Mouse (Mus musculus) monocyte, adult 2 months (primary cell): ENCODE data around the gene Ccdc63.

Experiments used
- DNase-seq, 2 experiments: peaks; one replicate each; pipeline ENCODE4 v3.0.0; 2022; ENCODE audit warnings: low spot score in 2 of 2, low read depth in 1 of 2

Ccdc63 gene

DNA sequence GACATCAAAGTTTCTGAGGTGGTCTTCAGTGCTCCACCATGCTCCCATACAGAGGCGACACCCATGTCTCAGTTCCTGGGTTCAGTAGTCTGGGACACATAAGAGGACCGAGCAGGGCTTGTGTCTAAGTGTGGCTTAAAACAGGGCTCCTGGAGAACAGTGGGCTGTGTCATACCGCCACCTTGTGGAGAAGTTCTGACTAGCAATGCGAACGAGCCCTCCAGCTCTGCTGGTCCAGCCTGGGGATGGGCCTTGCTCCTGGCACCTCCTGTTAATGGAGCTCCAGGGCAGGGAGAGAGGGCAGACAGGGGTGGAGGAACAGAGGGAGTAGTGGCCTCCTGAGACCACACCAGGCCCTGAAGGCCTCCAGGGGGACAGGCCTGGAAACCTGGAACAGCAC is 51.7 kb downstream of the Ccdc63 start:
- DNase-seq: peak; percentile 45 to 70

DNA sequence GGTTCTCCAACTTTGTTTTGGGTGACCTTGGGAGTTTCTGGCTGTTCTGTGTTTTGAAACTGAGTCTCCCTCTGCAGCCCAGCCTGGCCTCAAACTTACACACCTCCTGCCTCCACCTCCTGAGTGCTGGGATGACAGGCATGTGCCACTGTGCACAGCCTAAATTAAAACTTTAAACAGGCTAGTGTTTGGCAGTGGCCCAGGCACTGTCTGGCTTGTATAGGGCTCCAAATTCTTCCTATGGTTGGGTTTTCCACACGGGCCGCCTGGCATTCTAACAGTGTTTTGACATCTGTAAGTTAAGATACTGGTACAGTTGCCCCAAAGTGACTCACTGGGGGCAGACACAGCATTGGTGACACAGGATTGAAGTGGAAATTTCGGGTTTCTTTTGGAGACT is 54.5 kb downstream of the Ccdc63 start:
- DNase-seq: no peak

DNA sequence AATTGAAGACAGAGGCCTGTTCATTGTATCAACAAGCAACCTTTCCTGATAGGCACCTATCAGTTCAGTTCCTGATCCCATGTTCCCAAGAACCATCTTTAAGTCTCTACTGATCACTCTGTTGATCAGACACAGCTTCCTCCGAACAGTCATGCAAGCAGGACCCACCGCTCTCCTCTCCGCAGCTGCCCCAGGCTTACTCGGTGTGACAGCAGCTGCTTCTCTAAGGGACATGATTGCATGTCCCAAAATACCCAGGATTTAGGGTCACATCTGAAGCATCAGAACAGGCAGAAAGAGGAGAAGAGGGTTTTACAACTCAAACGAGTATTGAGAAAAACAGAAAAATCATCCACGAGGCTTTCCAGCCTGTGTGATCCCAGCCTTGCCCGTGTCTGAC is 55.3 kb downstream of the Ccdc63 start:
- DNase-seq: no peak

DNA sequence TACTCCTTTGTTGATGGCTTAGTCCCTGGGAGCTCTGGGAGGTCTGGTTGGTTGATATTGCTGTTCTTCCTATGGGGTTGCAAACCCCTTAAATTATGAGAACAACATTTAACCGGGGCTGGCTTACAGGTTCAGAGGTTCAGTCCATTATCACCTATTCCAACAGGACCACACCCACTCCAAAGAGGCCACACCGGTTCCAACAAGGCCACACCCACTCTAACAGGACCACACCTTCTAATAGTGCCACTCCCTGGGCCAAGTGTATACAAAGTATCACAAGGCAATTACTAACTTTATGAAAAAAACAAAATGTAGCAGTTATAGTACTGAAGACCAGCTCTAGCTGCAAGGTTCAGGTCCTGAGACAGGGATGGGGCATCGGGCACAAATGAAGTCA is 56.2 kb downstream of the Ccdc63 start:
- no peak for DNase-seq

DNA sequence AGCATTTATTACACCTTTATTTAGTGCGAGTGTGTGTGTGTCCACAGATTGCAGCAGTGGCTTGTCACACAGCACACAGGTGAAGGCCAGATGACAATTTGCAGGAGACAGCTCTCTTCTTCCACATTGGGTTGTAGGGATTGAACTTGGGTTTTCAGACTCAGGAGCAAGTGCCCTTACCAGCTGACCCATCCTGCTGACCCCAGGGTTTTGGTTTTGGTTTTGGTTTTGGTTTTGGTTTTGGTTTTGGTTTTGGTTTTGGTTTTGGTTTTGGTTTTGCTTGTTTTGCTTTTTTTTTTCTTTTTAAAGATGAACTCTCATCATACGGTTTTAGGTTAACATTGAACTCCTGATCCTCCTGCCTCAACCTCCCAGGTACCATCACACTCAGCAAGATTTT is 57.3 kb downstream of the Ccdc63 start:
- DNase-seq: no peak

DNA sequence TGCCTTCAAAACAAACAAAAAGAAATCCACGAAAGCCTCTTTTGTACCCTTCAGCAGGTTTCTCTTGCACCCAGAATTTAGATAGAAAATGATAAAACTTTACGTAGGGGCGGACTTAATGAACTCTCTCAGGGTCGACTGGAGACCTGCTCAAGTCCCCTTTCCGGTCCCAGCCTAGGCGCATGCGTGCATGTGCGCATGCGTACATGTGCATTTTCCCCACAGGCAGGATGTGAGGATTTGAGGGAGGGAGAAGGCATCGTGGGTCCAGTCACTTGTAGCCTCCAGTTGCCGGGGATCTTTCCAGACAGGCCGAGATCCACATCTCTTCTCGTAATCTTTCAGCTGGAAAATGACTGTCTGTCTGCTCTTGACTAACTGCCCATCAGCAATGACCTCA is 59.2 kb downstream of the Ccdc63 start:
- DNase-seq: no peak

DNA sequence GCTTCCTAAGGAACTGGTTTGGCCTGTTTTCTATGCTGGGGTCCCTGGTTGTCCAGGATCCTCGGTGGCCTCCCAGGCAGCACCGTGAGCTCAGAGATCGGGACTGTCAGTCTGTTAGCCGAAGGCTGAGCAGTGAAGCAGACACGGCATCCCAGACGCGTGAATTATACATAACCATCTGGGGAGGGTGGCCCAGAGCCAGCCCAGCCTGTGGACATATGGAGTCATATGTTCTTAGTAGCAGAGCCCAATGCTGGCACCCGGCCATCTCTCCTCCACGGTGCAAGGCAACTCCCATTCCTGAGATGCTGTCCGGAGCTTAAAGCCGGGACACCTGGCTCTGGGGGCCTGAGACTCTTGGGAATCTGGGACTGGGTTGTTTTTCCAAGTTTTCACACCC is 59.7 kb downstream of the Ccdc63 start:
- DNase-seq: no peak

DNA sequence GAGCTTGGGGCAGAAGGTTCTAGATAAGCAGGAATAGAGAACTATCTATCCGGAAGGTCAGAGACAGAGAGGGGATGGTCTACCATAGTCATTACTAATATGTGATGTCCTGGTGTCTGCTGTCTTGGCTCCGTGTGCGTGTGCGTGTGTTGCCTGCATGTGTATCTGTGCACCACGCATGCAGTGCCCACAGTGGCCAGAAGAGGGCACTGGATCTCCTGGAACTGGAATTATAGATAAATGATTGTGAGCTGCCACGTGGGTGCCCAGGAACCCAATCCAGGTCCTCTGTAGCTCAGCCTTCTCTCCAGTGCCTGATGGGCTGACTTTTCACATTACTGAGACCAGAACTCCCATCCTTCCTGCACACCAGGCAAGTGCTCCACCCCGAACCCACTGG is 60.8 kb downstream of the Ccdc63 start:
- no peak for DNase-seq

DNA sequence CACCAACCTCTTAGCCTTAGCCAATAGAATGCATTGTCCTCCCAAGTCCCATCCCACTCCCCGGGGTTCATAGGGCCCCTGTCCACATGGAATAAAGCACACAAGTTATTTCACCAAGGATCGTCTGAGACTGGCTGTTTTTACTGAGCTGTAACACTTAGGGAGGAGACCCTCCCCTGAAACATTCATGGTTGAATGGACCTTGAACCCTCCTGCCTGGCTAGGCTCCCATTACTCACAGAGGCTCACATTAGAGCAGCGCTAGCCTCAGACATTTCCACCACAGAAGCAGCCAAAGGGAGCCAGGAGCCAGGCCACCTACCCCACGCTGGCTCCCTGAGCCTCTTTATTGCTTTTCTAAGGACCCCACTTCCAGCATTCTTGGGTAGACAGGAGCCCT is 63.4 kb downstream of the Ccdc63 start:
- no peak for DNase-seq

DNA sequence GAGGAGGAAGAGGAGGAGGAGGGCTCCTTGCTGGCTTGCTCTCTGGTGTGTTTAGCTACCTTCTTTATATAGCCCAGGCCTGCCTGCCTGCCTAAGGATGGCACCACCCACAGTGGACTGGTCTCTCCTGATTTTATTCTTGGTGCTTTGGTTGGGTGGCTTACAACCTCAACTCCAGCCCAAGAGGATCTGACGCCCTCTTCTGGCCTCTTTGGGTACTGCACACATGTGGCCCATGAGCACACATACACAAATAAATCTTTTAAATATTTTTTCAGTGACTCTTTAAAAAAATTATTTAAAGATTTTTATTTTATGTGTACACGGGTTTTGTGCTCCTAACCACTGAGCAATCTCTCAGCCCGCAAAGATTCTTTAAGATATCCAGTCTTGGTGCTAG is 64.9 kb downstream of the Ccdc63 start:
- no peak for DNase-seq

DNA sequence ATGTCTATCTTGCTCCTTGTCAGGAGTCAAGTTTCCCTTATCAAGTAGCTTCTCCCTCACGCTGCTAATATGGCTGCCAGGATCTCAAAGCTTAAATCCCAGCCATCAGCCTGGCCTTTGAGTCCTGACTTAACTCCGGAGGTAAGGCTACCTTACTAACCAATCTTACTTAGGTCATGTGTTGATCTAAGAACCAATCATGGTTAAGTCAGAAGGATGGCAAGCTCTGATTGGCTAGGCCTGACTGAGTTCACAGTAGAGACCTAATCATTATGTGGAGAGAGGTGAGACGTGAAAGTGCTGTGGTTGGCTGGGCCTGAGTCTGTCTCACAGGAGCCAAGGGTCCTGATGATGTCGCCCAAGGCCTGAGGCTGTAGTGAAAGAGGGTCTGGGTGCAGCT is 68.6 kb downstream of the Ccdc63 start:
- DNase-seq: no peak

DNA sequence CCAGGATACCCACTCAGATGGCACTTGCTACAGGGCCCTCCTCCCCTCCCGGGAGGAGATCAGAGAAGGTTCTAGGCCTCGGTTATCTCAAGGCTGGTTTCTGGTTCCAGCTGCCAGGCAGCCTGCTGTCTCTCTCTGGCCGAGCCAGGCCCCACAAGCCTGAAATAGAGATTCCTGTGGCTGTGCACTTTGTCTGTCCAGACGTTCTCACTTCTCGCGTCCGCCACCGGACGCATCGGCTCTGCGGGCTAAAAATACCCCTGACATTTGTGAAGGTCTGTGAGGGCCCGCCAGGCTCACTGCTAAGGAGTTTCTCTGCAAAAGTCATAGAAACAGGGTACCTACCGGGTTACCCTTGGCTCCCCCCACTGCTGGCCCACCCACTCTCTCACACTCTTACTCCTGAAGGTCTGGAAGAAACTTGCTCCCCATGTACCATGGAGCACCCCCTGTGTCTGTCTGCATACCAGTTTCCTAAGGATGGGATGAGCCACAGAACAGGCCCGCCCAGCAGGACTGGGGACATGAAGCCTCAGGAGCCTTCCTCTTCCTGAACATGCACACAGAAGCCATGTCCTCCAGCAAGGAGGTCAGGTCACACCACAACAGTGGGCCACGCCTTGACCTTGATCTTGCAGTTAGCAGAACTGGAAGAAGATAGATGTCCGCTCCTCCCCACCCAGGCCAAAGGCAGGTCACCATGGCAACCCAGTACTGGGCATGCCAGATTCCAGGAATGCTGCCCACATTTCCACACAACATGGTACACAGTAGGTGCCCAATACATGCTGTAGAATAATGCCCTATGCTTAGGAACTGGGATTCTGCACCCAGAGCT is 69.4 kb downstream of the Ccdc63 start:
- no peak for DNase-seq

DNA sequence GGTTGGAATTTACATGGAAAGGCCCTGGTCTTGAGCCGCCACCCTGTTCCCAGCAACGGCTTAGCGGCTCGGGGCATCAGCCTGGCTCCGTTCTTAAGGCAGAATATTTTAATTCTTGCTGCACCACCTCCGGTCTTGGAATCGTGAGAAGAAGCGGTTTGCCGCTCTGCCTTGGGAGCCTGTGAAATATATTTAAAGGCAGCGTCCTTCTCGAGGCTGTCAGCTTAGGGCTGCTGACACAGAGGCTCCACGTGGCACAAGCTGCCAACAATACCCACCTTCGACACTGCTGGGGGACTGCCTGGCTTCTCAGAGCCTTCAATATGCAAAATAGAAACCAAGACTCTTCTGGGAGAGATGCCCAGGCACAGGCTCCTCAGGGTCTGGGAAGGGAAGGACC is 72.1 kb downstream of the Ccdc63 start:
- DNase-seq: no peak

DNA sequence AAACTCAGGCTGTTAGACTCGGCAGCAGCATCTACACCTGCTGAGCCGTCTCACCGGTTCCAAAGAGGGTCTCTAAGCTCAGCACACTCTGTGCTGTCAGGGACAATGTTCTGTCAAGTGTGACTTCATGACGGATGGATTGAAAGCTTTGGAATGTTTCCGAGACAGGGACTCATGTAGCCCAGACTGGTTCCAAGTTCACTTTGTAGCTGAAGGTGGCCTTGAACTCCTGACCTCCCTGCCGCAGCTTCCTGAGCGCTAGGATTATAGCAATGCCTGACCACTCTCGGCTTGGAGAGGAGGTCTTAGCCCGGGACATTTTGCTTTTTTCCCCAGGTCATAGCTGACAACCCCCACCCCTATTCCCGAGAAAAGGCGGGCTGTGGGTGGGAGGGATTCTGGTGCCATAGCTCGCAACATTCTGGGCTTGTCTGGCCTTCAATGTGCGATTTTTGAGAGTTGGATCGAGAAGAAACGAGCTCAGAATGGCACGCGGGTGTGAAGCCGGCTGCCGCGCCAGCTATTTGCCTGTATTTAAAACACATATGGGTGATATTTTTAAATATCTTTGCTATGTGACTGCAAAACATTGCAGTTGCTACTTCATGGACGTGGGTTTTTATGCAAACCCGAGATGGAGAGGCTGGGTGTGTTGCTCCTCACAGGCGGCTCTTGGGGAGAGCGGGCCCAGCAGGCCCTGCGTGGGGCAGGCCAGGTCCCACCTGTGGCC is 77.3 kb downstream of the Ccdc63 start:
- DNase-seq: no peak

DNA sequence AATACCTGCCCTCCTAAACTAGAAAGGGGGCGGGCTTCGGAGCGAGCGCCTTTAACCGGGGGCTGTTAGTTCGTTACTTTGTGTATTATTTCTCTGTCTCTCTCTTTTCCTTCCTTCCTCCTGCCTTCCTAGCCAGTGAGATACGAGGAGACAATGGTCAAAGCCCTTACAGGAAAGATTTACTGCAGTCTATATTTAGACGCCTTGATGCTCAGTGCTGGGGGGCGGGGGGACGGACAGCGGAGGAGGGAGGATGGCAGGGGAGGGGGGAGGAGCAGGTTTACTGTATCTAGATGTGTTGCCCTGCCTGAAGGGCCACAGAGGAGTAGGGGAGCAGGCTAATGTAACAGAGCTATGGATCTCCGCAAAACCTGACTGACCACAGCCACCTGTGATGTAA is 78.1 kb downstream of the Ccdc63 start:
- no peak for DNase-seq

DNA sequence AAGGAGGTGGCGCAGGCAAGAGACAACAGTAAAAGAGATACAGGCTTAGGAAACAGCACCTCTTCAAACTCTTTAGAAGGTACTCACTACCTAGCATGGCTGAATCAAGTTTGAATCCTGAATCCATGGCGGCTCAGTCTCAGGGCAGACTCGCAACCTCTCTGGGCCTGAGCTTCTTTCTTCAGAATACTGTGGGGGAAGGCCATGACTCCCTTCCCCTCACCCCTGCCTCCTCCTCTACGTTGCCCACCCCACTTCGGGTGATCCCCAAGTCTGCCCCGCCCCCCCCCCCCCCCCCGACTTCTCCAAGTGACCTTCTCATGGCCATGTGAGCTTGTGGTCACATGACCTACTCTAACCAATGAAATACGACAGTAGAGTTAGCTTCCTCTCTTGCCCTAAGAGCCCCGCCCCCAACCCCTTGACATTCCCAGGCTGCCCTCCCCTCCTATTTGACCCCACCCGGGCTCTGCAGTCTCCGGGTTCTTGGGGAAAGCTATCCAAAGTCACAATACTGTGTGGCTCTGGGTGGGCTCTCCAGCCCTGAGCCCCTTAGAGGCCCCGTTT is 79.8 kb downstream of the Ccdc63 start:
- no peak for DNase-seq

DNA sequence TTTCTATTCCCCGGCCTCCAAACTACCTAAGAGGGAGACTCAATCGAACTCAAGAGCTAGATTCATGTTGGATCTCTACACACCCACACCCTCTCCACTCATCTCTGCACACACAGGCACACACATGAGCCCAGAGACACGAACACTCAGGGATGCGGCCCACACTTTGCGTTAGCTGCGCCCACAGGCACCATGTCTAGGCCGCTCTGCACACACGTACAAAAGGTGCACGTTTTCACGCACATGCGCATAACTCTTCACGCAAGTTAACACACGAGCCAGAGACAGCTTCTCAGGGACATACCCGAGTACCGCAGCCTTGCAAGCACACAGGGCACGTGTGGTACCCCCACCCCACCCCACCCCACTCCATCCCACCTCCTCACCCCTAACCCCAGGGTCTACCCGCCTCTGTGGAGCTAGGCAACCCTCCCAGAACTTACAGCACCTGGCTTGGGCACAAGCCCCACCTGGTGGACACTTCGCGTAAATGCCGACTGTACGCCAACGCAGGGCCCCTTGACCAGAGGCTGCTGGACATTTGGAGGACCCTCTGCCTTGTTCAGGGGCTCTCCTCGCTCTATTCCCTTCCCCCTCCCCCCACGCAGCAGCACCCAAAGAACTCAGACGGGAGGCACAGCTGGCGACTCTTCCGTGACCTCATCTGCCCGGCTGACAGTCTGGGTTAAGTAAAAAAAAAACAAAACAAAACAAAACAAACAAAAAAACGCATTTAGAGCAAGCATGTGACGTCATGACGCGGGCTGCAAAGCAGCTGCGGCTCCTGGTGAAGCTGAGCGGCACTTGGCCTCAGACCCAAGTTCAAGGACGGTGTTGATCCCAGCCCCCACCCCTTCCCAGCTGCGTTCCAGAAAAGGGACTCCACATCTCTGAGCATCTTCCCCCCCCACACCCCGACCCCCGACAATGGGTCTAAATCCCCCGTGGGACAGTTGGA is 81.3 kb downstream of the Ccdc63 start:
- no peak for DNase-seq
